Mouse (Mus musculus): ENCODE measurements around the gene Bpifb5.
"Not testable (repeated sequence)": the region's sequence is repeated elsewhere in the genome, so short reads cannot be mapped to it uniquely, and the experiment has no call there.

Bpifb5 gene

DNA sequence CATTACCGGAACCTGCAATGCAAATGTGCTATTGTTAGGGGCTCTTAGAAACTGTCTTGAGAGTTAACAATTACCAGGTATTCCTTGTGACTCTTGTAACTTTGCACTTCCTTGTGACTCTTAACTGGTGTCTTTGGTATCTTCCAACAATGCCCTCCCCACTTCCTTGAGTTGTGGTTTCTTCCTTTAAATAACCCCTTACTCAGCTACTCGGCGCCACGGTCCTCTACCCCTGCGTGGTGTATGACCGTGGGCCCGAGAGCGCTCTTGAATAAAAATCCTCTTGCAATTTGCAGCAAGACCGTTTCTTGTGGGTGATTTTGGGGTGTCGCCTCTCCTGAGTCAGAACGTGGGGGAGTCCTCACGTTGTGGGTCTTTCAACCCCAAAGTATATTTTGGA lies 19.2 kb downstream of the Bpifb5 start:
- not testable (repeated sequence) for DNase-seq

DNA sequence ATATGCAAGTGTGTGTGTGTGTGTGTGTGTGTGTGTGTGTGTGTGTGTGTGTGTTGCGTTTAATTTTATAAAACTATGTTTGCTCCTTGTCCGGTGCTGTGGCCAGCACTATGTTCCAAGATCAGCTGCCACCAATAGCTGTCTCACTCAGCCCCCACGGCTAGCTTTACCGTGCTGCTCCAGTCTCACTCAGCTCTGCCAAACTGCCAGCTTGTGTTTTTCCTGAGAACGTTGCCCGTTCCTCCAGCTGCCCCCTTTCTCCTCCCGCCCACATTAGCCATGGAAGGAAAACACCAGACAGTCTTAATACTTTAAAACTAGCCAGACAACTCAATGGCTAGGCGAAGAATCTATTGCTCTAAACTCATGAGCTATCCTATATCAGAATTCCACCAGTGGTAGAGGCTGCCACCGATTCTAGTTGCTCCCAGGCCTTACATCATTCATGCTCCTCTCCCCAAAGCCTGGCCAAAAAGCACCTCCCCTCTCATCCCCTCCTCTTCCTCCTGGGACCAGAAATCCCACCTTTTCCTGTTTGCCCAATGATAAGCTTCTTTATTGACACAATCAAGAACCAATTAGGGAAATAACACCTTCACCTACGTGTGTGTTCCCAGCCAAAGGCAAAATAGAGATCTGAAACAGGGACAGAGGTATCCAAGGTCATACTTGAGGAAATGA lies 20.0 kb downstream of the Bpifb5 start:
- no peak for DNase-seq

GRCm38 (mm10) chr2:154245322-154245721 lies 21.8 kb downstream of the Bpifb5 start:
- no peak for DNase-seq

GRCm38 (mm10) chr2:154255254-154255653 lies 31.7 kb downstream of the Bpifb5 start:
- not testable (repeated sequence) for DNase-seq

GRCm38 (mm10) chr2:154255770-154256169 lies 32.2 kb downstream of the Bpifb5 start:
- DNase-seq = no peak

DNA sequence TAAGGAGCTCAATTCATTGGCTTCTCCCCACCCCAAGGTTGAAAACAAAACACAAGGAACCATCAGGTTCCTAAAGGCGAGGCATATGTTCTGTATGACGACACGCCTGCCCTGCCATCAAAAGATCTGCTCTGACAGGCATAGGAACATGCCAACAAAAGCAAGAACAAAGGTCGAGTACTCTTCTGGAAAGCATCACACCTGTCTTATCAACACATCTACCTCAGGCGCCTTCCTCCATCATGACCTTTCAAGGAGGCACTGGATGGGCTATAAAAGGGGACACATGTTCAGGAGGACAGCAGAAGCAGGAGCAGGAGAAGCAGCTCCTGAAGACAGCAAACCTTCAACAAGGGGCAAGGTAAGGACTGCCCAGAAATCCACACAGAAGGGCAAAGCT lies 34.0 kb downstream of the Bpifb5 start, which contains the start of gene Bpifb9a:
Bpifb9a (plus strand) TSS at position 301 of the 400 bp plus-strand sequence.
- DNase-seq = not testable (repeated sequence)

GRCm38 (mm10) chr2:154264397-154264796 lies 40.9 kb downstream of the Bpifb5 start:
- not testable (repeated sequence) for DNase-seq
